Mouse (Mus musculus): ENCODE measurements around the gene Rgs8. TPM values are rescaled to one million over a fixed set of nuclear protein-coding genes. Genes with fewer than 3 reads are reported as not detected.
A peak's percentile ranks its signal among the peaks of the same experiment; 100 is the strongest.

The Rgs8 gene
- polyA plus RNA-seq, 1 experiment from 2014 or later = 13.4 TPM

- no peak overlapping the region for H3K4me3 ChIP-seq (replicated peaks)
- no peak overlapping the region for H3K4me2 ChIP-seq
- no peak for ATAC-seq (ENCODE audit: low FRiP score)
- no peak overlapping the region for H3K27ac ChIP-seq (replicated peaks)
- 74% methylated on average over 6 of the region's 6 CpGs for WGBS
- no peaks in the 10 kb centered on the region for H3K9me3 ChIP-seq (replicated peaks)
- H3K4me1 ChIP-seq = peaks cover 42% of the 10 kb centered on the region
- H3K27me3 ChIP-seq (replicated peaks) = no peaks in the 10 kb centered on the region; the same call in 1 of the 2 replicates
- no peaks in the 10 kb centered on the region for H3K36me3 ChIP-seq
- H3K9ac ChIP-seq (replicated peaks) = no peak overlapping the region
Observed at GRCm38 (mm10) chr1:153736096-153736495, 83.3 kb downstream of the Rgs8 start.

GRCm38 (mm10) chr1:153737101-153738085, 84.6 kb downstream of the Rgs8 start:
- no peak overlapping the region for H3K4me3 ChIP-seq (replicated peaks)
- no peak; the same call in 1 of the 2 replicates for ATAC-seq (ENCODE audit: low FRiP score)
- no peaks in the 10 kb centered on the region; the same call in 1 of the 2 replicates for H3K27me3 ChIP-seq (replicated peaks)
- peak overlapping the region; percentile 60 for H3K27ac ChIP-seq (replicated peaks)
- 29% methylated on average over 9 of the region's 9 CpGs for WGBS
- H3K4me1 ChIP-seq = peaks cover 47% of the 10 kb centered on the region
- peak overlapping the region; percentile 20 for H3K4me2 ChIP-seq
- H3K9ac ChIP-seq (replicated peaks) = no peak overlapping the region
- no peaks in the 10 kb centered on the region for H3K9me3 ChIP-seq (replicated peaks)
- no peaks in the 10 kb centered on the region for H3K36me3 ChIP-seq

GRCm38 (mm10) chr1:153739437-153740015, 86.7 kb downstream of the Rgs8 start:
- Histone ChIP-seq H3K4me1 (peaks cover 47% of the 10 kb centered on the region), H3K27ac (replicated peaks) (no peak overlapping the region), H3K9ac (replicated peaks) (0 out of 2 replicates have a peak overlapping the region, but pooled peaks have one; percentile 47), H3K4me3 (replicated peaks) (peak overlapping the region; percentile 47), H3K27me3 (replicated peaks) (no peaks in the 10 kb centered on the region; the same call in 1 of the 2 replicates), H3K4me2 (peak overlapping the region; percentile 87), H3K36me3 (no peaks in the 10 kb centered on the region), H3K9me3 (replicated peaks) (no peaks in the 10 kb centered on the region)
- 19% methylated on average over 13 of the region's 13 CpGs for WGBS
- ATAC-seq (ENCODE audit: low FRiP score) = 0 out of 2 replicates have a peak, but pooled peaks have one; percentile 26

GRCm38 (mm10) chr1:153740145-153740544, 87.3 kb downstream of the Rgs8 start, which contains the start of gene Rgs16:
Rgs16 (plus strand) TSS chr1:153740349.
- under 1% methylated on average over 28 of the region's 28 CpGs for WGBS
- H3K9ac ChIP-seq (replicated peaks) = peak within 1 kb of the TSS; percentile 47
- H3K36me3 ChIP-seq = no peaks in the 10 kb centered on the region
- peaks cover 53% of the 10 kb centered on the region for H3K4me1 ChIP-seq
- peak within 1 kb of the TSS; percentile 87 for H3K4me2 ChIP-seq
- peak; percentile 60 for ATAC-seq (ENCODE audit: low FRiP score)
- peak within 1 kb of the TSS; percentile 47 for H3K4me3 ChIP-seq (replicated peaks)
- no peaks in the 10 kb centered on the region for H3K9me3 ChIP-seq (replicated peaks)
- no peak within 1 kb of the TSS for H3K27ac ChIP-seq (replicated peaks)
- no peaks in the 10 kb centered on the region; the same call in 1 of the 2 replicates for H3K27me3 ChIP-seq (replicated peaks)

GRCm38 (mm10) chr1:153740775-153741400, 88.1 kb downstream of the Rgs8 start:
- ATAC-seq (ENCODE audit: low FRiP score) = no peak
- peaks cover 53% of the 10 kb centered on the region for H3K4me1 ChIP-seq
- no peaks in the 10 kb centered on the region; the same call in 1 of the 2 replicates for H3K27me3 ChIP-seq (replicated peaks)
- H3K4me3 ChIP-seq (replicated peaks) = peak overlapping the region; percentile 47
- no peak overlapping the region for H3K27ac ChIP-seq (replicated peaks)
- peak overlapping the region; percentile 47 for H3K9ac ChIP-seq (replicated peaks)
- peak overlapping the region; percentile 87 for H3K4me2 ChIP-seq
- H3K36me3 ChIP-seq = no peaks in the 10 kb centered on the region
- WGBS = 25% methylated on average over 12 of the region's 12 CpGs
- H3K9me3 ChIP-seq (replicated peaks) = no peaks in the 10 kb centered on the region

- no peak overlapping the region for H3K9ac ChIP-seq (replicated peaks)
- no peaks in the 10 kb centered on the region; the same call in 1 of the 2 replicates for H3K27me3 ChIP-seq (replicated peaks)
- no peak for ATAC-seq (ENCODE audit: low FRiP score)
- H3K4me3 ChIP-seq (replicated peaks) = peak overlapping the region; percentile 47
- no peak overlapping the region; the same call in 1 of the 2 replicates for H3K27ac ChIP-seq (replicated peaks)
- 53% methylated on average over 18 of the region's 18 CpGs for WGBS
- H3K4me2 ChIP-seq = peak overlapping the region; percentile 87
- no peaks in the 10 kb centered on the region for H3K9me3 ChIP-seq (replicated peaks)
- H3K4me1 ChIP-seq = peaks cover 60% of the 10 kb centered on the region
- H3K36me3 ChIP-seq = no peaks in the 10 kb centered on the region
Observed at GRCm38 (mm10) chr1:153741551-153742316, 88.9 kb downstream of the Rgs8 start.

GRCm38 (mm10) chr1:153742374-153743155, 89.7 kb downstream of the Rgs8 start:
- H3K4me1 ChIP-seq = peaks cover 57% of the 10 kb centered on the region
- peak overlapping the region; percentile 87 for H3K4me2 ChIP-seq
- H3K9ac ChIP-seq (replicated peaks) = 0 out of 2 replicates have a peak overlapping the region, but pooled peaks have one; percentile 28
- no peaks in the 10 kb centered on the region for H3K9me3 ChIP-seq (replicated peaks)
- WGBS = 59% methylated on average over 11 of the region's 11 CpGs
- H3K36me3 ChIP-seq = no peaks in the 10 kb centered on the region
- no peak overlapping the region for H3K4me3 ChIP-seq (replicated peaks)
- ATAC-seq (ENCODE audit: low FRiP score) = no peak
- H3K27me3 ChIP-seq (replicated peaks) = no peaks in the 10 kb centered on the region; the same call in 1 of the 2 replicates
- H3K27ac ChIP-seq (replicated peaks) = no peak overlapping the region

- H3K27ac ChIP-seq (replicated peaks) = peak overlapping the region; percentile 33; the same call in 1 of the 2 replicates
- no peaks in the 10 kb centered on the region for H3K36me3 ChIP-seq
- no peaks in the 10 kb centered on the region for H3K27me3 ChIP-seq (replicated peaks)
- H3K9ac ChIP-seq (replicated peaks) = no peak overlapping the region; the same call in 1 of the 2 replicates
- H3K4me2 ChIP-seq = no peak overlapping the region
- H3K4me1 ChIP-seq = peaks cover 61% of the 10 kb centered on the region
- no peak for ATAC-seq (ENCODE audit: low FRiP score)
- H3K9me3 ChIP-seq (replicated peaks) = no peaks in the 10 kb centered on the region
- 54% methylated on average over 14 of the region's 14 CpGs for WGBS
- no peak overlapping the region for H3K4me3 ChIP-seq (replicated peaks)
Observed at GRCm38 (mm10) chr1:153746119-153746670, 93.4 kb downstream of the Rgs8 start.

GRCm38 (mm10) chr1:153746728-153747127, 93.9 kb downstream of the Rgs8 start:
- H3K4me2 ChIP-seq = no peak overlapping the region
- no peaks in the 10 kb centered on the region for H3K27me3 ChIP-seq (replicated peaks)
- no peak for ATAC-seq (ENCODE audit: low FRiP score)
- peaks cover 64% of the 10 kb centered on the region for H3K4me1 ChIP-seq
- H3K4me3 ChIP-seq (replicated peaks) = no peak overlapping the region
- H3K27ac ChIP-seq (replicated peaks) = peak overlapping the region; percentile 33; the same call in 1 of the 2 replicates
- H3K9me3 ChIP-seq (replicated peaks) = no peaks in the 10 kb centered on the region
- no peak overlapping the region for H3K9ac ChIP-seq (replicated peaks)
- WGBS = 3% methylated on average over 12 of the region's 12 CpGs
- H3K36me3 ChIP-seq = no peaks in the 10 kb centered on the region

Data from neural tube, embryonic 15.5 days (tissue).